Comparison of ENCODE assay signal across 9 mouse cellular contexts in the genomic region with DNA sequence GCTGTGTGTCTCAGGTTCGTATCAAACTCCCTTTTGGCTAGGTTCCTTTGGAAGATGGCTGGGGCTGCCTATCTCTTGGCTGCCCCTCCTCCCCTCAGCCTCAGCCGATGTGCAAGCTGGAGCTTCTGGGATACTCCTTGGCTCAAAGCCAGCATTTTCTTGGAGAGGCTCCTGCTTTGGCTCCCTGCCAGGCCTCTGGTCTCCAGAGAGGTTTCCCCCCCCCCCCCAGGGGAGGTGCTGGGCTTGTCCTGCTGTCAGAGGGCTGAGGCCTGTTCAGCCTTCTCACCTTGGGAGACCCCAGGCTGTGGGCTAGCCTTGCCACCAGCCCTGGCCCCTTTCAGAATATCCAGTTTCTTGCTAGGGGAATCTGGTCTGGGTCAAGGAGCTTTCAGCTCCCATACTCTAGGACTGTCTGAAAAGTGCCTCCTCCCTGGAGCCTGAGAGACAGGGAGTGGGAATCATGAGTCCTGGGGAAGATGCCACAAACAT. TPM values are rescaled to one million over a fixed set of nuclear protein-coding genes. Genes with fewer than 3 reads are reported as not detected.
DNase-seq lines count a peak whose midpoint lies in the region; ATAC-seq lines count a peak whose summit lies in the region.
"Had no signal": no experiment of that assay in that cellular context is flagged by ENCODE, and none has a peak within 500 bp of the region (broad histone marks: within the 10 kb centered on the region; RNA-seq: fewer than 3 reads in every experiment).

No protein-coding gene starts in this region.

- ATAC-seq in embryonic facial prominence, embryonic 11.5 days (replicated peaks; ENCODE audit: insufficient number of reproducible peaks, low FRiP score, low TSS enrichment, low read depth), result no peak
- peak; percentile 68 for ATAC-seq in heart, embryonic 14.5 days (ENCODE audit: insufficient number of reproducible peaks, insufficient read depth, low FRiP score, low read depth)

- no peak overlapping the region for H3K4me2 ChIP-seq in embryonic facial prominence, embryonic 11.5 days (ENCODE audit: low read depth, low read length)
- no peak overlapping the region; the same call in 1 of the 2 replicates for H3K4me2 ChIP-seq in heart, embryonic 14.5 days (ENCODE audit: low read length)

- WGBS in embryonic facial prominence, embryonic 11.5 days, result 34% methylated on average over 2 of the region's 2 CpGs
- 51% methylated on average over 2 of the region's 2 CpGs for WGBS in embryonic facial prominence, embryonic 10.5 days
- WGBS in heart, embryonic 14.5 days, result 2% methylated on average over 2 of the region's 2 CpGs

- H3K4me1 ChIP-seq in embryonic facial prominence, embryonic 11.5 days (ENCODE audit: control insufficient read depth, insufficient read depth, low read length), result no peaks in the 10 kb centered on the region; the same call in 1 of the 2 replicates
- H3K4me1 ChIP-seq in embryonic facial prominence, embryonic 10.5 days, result peaks cover 27% of the 10 kb centered on the region
- peaks cover 19% of the 10 kb centered on the region in 2 experiments for H3K4me1 ChIP-seq in heart, embryonic 14.5 days (ENCODE audit: control insufficient read depth in 2 of 2, insufficient read depth in 2 of 2, low read length in 2 of 2)

- no peak overlapping the region for H3K4me3 ChIP-seq in embryonic facial prominence, embryonic 11.5 days (ENCODE audit: low read depth, low read length)
- H3K4me3 ChIP-seq in embryonic facial prominence, embryonic 10.5 days, result no peak overlapping the region
- no peak overlapping the region for H3K4me3 ChIP-seq in heart, embryonic 14.5 days (ENCODE audit: control insufficient read depth in 1 of 2, insufficient read depth in 1 of 2, low read depth in 1 of 2, low read length in 2 of 2)

- peak; percentile 36 for DNase-seq in embryonic facial prominence, embryonic 11.5 days (ENCODE audit: low spot score)
- no peak for DNase-seq in embryonic facial prominence, embryonic 10.5 days (ENCODE audit: low spot score)
- peak; percentile 29 for DNase-seq in urinary bladder, postnatal 14 days (ENCODE audit: low spot score)
- DNase-seq in urinary bladder, postnatal 10 days (ENCODE audit: low spot score), result no peak
- DNase-seq in layer of hippocampus, postnatal 14 days (ENCODE audit: low spot score in 2 of 2), result peak; percentile 81 to 92
- DNase-seq in right cerebral cortex, adult 18-20 months, result peak; percentile 77
- no peak for DNase-seq in thymus, postnatal 0 days (ENCODE audit: low spot score)

- no peak overlapping the region for H3K9ac ChIP-seq in embryonic facial prominence, embryonic 11.5 days (replicated peaks; ENCODE audit: low read length)
- no peak overlapping the region for H3K9ac ChIP-seq in heart, embryonic 14.5 days (ENCODE audit: low read length)
- H3K9ac ChIP-seq: liver, embryonic 14.5 days had no signal

- no peaks in the 10 kb centered on the region for H3K9me3 ChIP-seq in embryonic facial prominence, embryonic 11.5 days (replicated peaks; ENCODE audit: control insufficient read depth, low read length)
- H3K9me3 ChIP-seq in embryonic facial prominence, embryonic 10.5 days, result no peaks in the 10 kb centered on the region
- H3K9me3 ChIP-seq in heart, embryonic 14.5 days (ENCODE audit: control insufficient read depth, low read length), result no peaks in the 10 kb centered on the region

- no peaks in the 10 kb centered on the region for H3K36me3 ChIP-seq in embryonic facial prominence, embryonic 11.5 days (replicated peaks; ENCODE audit: control insufficient read depth, insufficient read depth, low read depth, low read length)
- H3K36me3 ChIP-seq in embryonic facial prominence, embryonic 10.5 days (replicated peaks), result no peaks in the 10 kb centered on the region
- no peaks in the 10 kb centered on the region for H3K36me3 ChIP-seq in heart, embryonic 14.5 days (ENCODE audit: control insufficient read depth, insufficient read depth, low read length)

- H3K27ac ChIP-seq in embryonic facial prominence, embryonic 11.5 days (replicated peaks; ENCODE audit: low read depth, low read length), result no peak overlapping the region
- no peak overlapping the region for H3K27ac ChIP-seq in embryonic facial prominence, embryonic 10.5 days (replicated peaks)
- no peak overlapping the region for H3K27ac ChIP-seq in heart, embryonic 14.5 days (replicated peaks in 1 of 2; ENCODE audit: control insufficient read depth in 1 of 2, insufficient read depth in 1 of 2, low read depth in 2 of 2, low read length in 2 of 2)
- H3K27ac ChIP-seq: liver, embryonic 14.5 days had no signal

- peaks cover 31% of the 10 kb centered on the region for H3K27me3 ChIP-seq in embryonic facial prominence, embryonic 11.5 days (ENCODE audit: control insufficient read depth, insufficient read depth, low read length)
- peaks cover 100% of the 10 kb centered on the region for H3K27me3 ChIP-seq in embryonic facial prominence, embryonic 10.5 days (replicated peaks; ENCODE audit: low read depth, poor library complexity, severe bottlenecking)
- peaks cover 70% of the 10 kb centered on the region for H3K27me3 ChIP-seq in heart, embryonic 14.5 days (ENCODE audit: control insufficient read depth, insufficient read depth, low read length)

RNA-seq across cellular contexts. Expression of gene Polg, which starts 54.1 kb away (rescaled TPM):
- polyA plus RNA-seq in embryonic facial prominence, embryonic 11.5 days (2014; fragmentation: Nextera tagmentation; extraction: Ambion mirVana), result 19.7 and 21.3 TPM in 2 replicates
- 33.4 and 37.8 TPM in 2 replicates for polyA plus RNA-seq in embryonic facial prominence, embryonic 10.5 days (2016; fragmentation: Nextera tagmentation; extraction: Ambion mirVana)
- polyA plus RNA-seq in heart, embryonic 14.5 days (2014; fragmentation: Nextera tagmentation; extraction: Ambion mirVana), result 26.3 and 31.0 TPM in 2 replicates
- total RNA-seq in layer of hippocampus, postnatal 14 days (2021), result 10 to 100 TPM; 84.1 to 90.7 TPM
- 38.5 and 40.4 TPM in 2 replicates for polyA plus RNA-seq in thymus, postnatal 0 days (2015; fragmentation: Nextera tagmentation; extraction: Ambion mirVana)

Comparison
In these comparisons a context has a peak if more than half of its experiments do, and no peak if none do; other contexts are left out.
1. DNase-seq: peak in embryonic facial prominence, embryonic 11.5 days (single experiment), urinary bladder, postnatal 14 days (single experiment), layer of hippocampus, postnatal 14 days (2 of 2) and right cerebral cortex, adult 18-20 months (single experiment); none in embryonic facial prominence, embryonic 10.5 days (single experiment), urinary bladder, postnatal 10 days (single experiment) and thymus, postnatal 0 days (single experiment).